In genomic region chr2:32236760-32237487, GRCm38 (mm10) we compare ENCODE assay signal across 8 mouse cellular contexts. TPM values are rescaled to one million over a fixed set of nuclear protein-coding genes. Genes with fewer than 3 reads are reported as not detected.
DNase-seq lines count a peak whose midpoint lies in the region; ATAC-seq lines count a peak whose summit lies in the region.

No protein-coding gene starts in this region.

- peak overlapping the region; percentile 90 for H3K4me2 ChIP-seq in liver, embryonic 13.5 days

- H3K4me1 ChIP-seq in liver, embryonic 13.5 days (replicated peaks) = peaks cover 36% of the 10 kb centered on the region

- H3K9ac ChIP-seq in liver, embryonic 13.5 days = peak overlapping the region; percentile 77

- ATAC-seq in liver, embryonic 13.5 days (ENCODE audit: low read depth) = peak; percentile 43

- 0% methylated on average over 20 of the region's 20 CpGs for WGBS in liver, embryonic 13.5 days (ENCODE audit: insufficient replicate concordance)

- no peaks in the 10 kb centered on the region for H3K9me3 ChIP-seq in liver, embryonic 13.5 days (replicated peaks)

- H3K4me3 ChIP-seq in liver, embryonic 13.5 days (replicated peaks) = peak overlapping the region; percentile 78

- peak; percentile 38 to 44 for DNase-seq in B cell, adult 2 months
- DNase-seq in MEL-GATA-1-ER (ENCODE audit: extremely low read depth, low read depth) = peak; percentile 56
- peak; percentile 63 to 71 for DNase-seq in cerebellum, postnatal 36 days
- DNase-seq in heart, adult 18-20 months = peak; percentile 61 to 71
- DNase-seq in kidney, adult 11 months = peak; percentile 65
- peak; percentile 38 for DNase-seq in liver, embryonic 13.5 days
- DNase-seq in natural killer cell, adult 2 months (ENCODE audit: low spot score in 2 of 2) = peak; percentile 27 to 32
- DNase-seq in thymus, postnatal 4 days = peak; percentile 45

- H3K27me3 ChIP-seq in liver, embryonic 13.5 days = no peaks in the 10 kb centered on the region

- H3K36me3 ChIP-seq in liver, embryonic 13.5 days = peaks cover 55% of the 10 kb centered on the region

- peak overlapping the region; percentile 80 for H3K27ac ChIP-seq in liver, embryonic 13.5 days

RNA-seq across cellular contexts. Expression of gene Pomt1, which starts 0.5 kb away (rescaled TPM):
- 10 to 100 TPM; 13.7 to 17.8 TPM for total RNA-seq in heart, adult 18-20 months (2021)
- 15.4 and 15.6 TPM in 2 replicates for polyA plus RNA-seq in liver, embryonic 13.5 days (2015; fragmentation: Nextera tagmentation; extraction: Ambion mirVana)

RNA-seq across cellular contexts. Expression of gene Uck1, which starts 23.0 kb away (rescaled TPM):
- 10 to 100 TPM; 20.3 to 26.7 TPM for total RNA-seq in heart, adult 18-20 months (2021)
- 28.0 and 30.1 TPM in 2 replicates for polyA plus RNA-seq in liver, embryonic 13.5 days (2015; fragmentation: Nextera tagmentation; extraction: Ambion mirVana)

RNA-seq across cellular contexts. Expression of gene Golga2, which starts 50.3 kb away (rescaled TPM):
- total RNA-seq in heart, adult 18-20 months (2021) = 10 to 100 TPM; 67.6 to 75.5 TPM
- 7.4 and 8.7 TPM in 2 replicates for polyA plus RNA-seq in liver, embryonic 13.5 days (2015; fragmentation: Nextera tagmentation; extraction: Ambion mirVana)

RNA-seq across cellular contexts. Expression of gene Swi5, which starts 51.0 kb away (rescaled TPM):
- 100 to 1,000 TPM; 214 to 232 TPM for total RNA-seq in heart, adult 18-20 months (2021)
- polyA plus RNA-seq in liver, embryonic 13.5 days (2015; fragmentation: Nextera tagmentation; extraction: Ambion mirVana) = 218 and 237 TPM in 2 replicates

Comparison
In these comparisons a context has a peak if more than half of its experiments do, and no peak if none do; other contexts are left out.
1. Peak in every context shown above with its lines: DNase-seq, ATAC-seq, H3K4me3 ChIP-seq and H3K27ac ChIP-seq.